Mouse (Mus musculus): ENCODE measurements at regions not wholly inside any gene's neighbourhood (a gene's known extent, or its start where the extent isn't known, plus 50 kb on each side); places are given as distances from the start of the nearest gene placed in this dataset.
A peak's percentile ranks its signal among the peaks of the same experiment; 100 is the strongest.

GRCm38 (mm10) chr10:47742088-47742487 is 2046.5 kb downstream of the Grik2 start:
- 81% methylated on average over 3 of the region's 3 CpGs for WGBS

DNA sequence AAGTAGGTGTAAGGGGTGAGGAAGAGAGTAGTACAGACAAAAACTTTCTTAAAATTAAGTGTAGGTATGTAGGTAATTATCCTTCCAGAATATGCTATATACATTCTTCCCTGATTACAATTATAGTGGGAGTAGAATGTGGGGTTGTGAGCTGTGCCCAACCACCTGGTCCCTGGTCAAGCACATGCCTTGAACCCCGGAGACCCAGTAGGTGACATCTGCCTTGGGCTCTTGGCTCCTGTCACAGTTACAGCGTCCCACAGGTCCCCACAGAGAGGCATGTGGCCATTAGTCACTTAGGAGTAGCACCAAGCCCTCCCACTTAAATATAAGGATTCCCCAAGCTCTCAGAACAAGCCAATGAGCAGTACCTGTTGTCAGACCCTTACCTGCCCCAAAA is 2046.9 kb downstream of the Grik2 start:
- WGBS = 33% methylated on average over 2 of the region's 2 CpGs
- Histone ChIP-seq H3K4me3 (replicated peaks; ENCODE audit: insufficient read depth, low read depth, low read length) (no peak overlapping the region), H3K27ac (ENCODE audit: insufficient read depth, low read length) (no peak overlapping the region), H3K4me1 (ENCODE audit: control insufficient read depth, insufficient read depth, low read length) (no peaks in the 10 kb centered on the region), H3K27me3 (ENCODE audit: control insufficient read depth, insufficient read depth, low read length) (no peaks in the 10 kb centered on the region)
- no peak for DNase-seq
- TF ChIP-seq CTCF (IDR thresholded peaks at IDR 0.05; ENCODE audit: borderline replicate concordance, insufficient read depth, low read depth, low read length) = no peak
- no peak for TF ChIP-seq POLR2A (IDR thresholded peaks at IDR 0.05; ENCODE audit: borderline replicate concordance, insufficient read depth, low read length)

More at GRCm38 (mm10) chr10:47742088-47742487, 2046.5 kb downstream of the Grik2 start:
- DNase-seq = no peak
- TF ChIP-seq CTCF (IDR thresholded peaks at IDR 0.05; ENCODE audit: borderline replicate concordance, insufficient read depth, low read depth, low read length) (no peak), POLR2A (IDR thresholded peaks at IDR 0.05; ENCODE audit: borderline replicate concordance, insufficient read depth, low read length) (no peak)
- Histone ChIP-seq H3K4me3 (replicated peaks; ENCODE audit: insufficient read depth, low read depth, low read length) (no peak overlapping the region), H3K27me3 (ENCODE audit: control insufficient read depth, insufficient read depth, low read length) (no peaks in the 10 kb centered on the region), H3K27ac (ENCODE audit: insufficient read depth, low read length) (no peak overlapping the region), H3K4me1 (ENCODE audit: control insufficient read depth, insufficient read depth, low read length) (no peaks in the 10 kb centered on the region)

DNA sequence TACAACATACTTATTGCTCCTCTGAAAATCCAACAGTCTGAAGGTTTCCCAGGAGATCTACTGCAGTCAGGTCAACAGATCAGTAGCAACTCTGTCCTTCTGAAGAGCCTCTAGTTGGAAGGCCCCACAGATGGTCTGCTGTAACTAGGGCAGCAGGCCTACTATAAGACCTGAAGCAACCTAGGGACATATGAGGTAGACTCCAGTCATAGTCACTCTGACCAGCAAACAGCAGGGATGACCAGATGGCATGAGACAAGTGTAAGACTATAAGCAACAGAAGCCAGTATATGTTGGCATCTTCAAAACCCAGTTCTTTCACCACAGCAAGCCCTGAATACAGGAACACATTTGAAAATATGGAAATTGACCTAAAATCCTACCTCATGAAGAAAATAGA is 2079.8 kb downstream of the Grik2 start:
- no peaks in the 10 kb centered on the region for H3K27me3 ChIP-seq (ENCODE audit: control insufficient read depth, insufficient read depth, low read length)
- H3K27ac ChIP-seq (ENCODE audit: insufficient read depth, low read length) = no peak overlapping the region; the same call in 1 of the 2 replicates
- peak; percentile 17 to 70 for DNase-seq
- no peak overlapping the region for H3K4me3 ChIP-seq (replicated peaks; ENCODE audit: insufficient read depth, low read depth, low read length)
- H3K4me1 ChIP-seq (ENCODE audit: control insufficient read depth, insufficient read depth, low read length) = peaks cover 5% of the 10 kb centered on the region
- TF ChIP-seq CTCF (IDR thresholded peaks at IDR 0.05; ENCODE audit: borderline replicate concordance, insufficient read depth, low read depth, low read length) (no peak), POLR2A (IDR thresholded peaks at IDR 0.05; ENCODE audit: borderline replicate concordance, insufficient read depth, low read length) (no peak)

All from cerebellum, adult 2 months (tissue).